Mouse (Mus musculus) cerebellum, adult 9-11 months (tissue): ENCODE measurements around the gene Cyp2j5.
"Not testable (repeated sequence)": the region's sequence is repeated elsewhere in the genome, so short reads cannot be mapped to it uniquely, and the experiment has no call there.

Source experiments
- DNase-seq: peaks from one replicate; pipeline ENCODE4 v3.0.0; 2022

Gene Cyp2j5

GRCm38 (mm10) chr4:96663991-96664390 is at the start of gene Cyp2j5:
Gene Cyp2j5 (minus strand): TSS chr4:96664154.
- DNase-seq: no peak

DNA sequence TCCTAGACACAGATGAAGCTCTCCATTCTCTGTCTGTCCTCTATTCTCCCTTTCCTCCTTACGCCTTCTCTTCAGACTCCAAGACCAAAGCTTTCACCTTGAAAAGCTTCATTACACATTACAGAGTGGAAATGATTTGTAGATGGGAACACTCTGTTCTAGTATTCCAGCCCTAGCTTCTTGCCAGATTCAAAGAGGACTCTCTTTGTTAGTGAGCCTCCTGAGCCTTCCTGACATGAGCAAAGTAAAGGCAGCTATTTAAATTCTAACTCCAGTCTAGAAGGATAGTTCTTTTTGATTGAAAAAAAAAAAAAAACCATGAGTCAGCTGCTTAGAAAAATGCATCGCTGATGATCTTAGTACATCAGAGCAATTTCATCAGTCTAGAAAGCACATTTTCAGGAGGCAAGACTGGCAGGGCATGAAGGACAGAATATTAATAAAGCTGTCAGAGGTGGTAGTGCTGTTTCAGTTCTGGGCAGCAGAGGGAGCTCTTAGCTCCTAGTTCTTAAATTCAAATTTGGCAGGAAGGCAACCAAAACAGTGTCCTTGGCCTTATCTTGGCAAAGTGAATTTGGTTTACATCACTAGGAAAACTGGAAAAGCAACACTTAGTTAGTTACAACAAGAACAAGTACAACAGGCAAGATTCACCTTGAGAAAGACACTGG is 41.5 kb upstream of the Cyp2j5 start:
- DNase-seq: peak; percentile 42

- DNase-seq: no peak
These were observed 34.2 kb upstream of the Cyp2j5 start for GRCm38 (mm10) chr4:96698218-96698561.

DNA sequence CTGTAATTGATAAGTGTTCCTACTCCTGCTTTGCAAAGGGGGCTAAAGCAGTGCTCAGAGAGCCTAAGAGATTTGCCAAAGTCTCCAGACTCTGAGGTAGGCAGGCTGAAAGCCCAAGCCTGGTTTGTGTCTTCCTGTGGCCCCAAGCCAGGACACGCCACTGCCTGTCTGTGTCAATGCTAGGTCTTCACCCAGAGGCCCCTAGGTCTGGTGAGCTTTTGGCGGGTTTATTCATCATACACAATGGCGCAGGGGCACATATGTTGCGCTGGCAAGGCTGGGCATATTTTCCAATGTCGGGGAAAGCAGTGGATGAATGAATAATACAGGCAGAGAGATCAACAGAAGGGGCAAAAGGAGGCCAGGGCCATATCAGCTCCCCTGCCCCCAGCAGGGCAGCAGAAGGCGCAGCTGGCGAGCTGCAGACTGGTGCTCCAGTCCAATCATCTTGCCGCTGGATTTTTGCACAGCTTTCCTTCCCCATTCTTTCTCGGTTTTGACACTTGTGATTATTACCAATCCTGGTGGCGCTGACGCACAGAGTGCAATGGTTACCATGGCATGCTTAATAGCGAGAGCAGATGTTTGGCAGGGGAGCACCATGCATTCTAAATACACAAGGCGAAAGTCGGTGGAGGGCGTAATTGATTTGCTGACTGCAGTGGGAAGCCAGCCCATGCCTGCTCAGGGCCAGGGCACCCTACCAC is 33.7 kb upstream of the Cyp2j5 start:
- no peak for DNase-seq

DNA sequence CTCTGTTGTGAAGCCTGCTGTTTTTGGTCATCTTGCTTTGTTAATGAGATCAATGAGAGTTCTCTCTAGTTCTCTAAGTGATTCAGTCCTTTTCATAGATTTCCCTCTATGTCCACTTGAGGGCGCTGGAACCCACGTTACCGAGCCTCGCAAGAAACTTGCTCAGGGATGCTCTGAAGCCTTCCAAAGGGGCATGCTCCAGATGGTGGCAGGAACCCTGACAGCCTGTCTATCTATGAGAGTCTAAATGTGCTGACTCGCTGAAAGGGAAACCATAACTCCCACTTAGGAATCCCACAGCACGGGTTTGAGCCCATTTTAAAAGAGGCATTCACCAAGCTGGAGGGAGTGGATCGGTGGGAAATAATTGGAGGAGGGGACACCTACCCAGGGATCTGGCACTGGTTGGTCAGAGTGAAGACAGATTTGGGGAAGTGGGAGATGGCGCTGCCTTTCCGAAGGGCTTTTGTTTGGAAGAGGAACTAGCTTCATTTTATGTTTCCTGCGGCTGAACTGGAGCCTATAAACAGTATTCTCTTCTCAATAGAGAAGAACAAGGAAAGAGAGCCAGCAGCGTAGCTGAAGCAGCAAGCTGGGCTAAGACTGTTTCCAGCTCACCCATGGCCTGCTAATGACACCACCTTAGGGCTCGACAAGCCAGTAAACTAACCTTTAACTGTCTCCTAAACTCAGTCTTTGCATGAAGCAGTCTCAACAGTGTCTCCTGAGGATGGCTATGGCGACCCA is 32.8 kb upstream of the Cyp2j5 start:
- peak; percentile 70 for DNase-seq

GRCm38 (mm10) chr4:96687358-96687803 is 23.4 kb upstream of the Cyp2j5 start:
- DNase-seq: no peak

DNA sequence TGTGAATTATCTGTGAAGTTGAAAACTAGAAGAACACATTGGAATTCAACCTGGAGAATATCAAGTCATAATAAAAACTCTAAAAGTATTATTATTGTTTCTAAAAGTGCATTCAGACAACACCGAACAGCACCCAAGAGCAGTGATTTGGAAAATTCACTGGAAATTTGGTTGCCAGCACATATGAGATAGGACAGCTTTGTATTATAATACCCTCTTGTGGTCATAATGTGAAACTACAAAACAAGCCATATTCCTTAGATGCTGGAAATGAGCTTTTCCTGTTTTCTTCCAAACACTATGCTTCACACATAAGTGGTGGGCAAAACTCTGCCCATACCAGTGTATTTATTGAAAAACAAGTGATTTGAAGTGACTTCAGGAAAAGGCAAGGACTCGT is 19.5 kb upstream of the Cyp2j5 start:
- DNase-seq: no peak

DNA sequence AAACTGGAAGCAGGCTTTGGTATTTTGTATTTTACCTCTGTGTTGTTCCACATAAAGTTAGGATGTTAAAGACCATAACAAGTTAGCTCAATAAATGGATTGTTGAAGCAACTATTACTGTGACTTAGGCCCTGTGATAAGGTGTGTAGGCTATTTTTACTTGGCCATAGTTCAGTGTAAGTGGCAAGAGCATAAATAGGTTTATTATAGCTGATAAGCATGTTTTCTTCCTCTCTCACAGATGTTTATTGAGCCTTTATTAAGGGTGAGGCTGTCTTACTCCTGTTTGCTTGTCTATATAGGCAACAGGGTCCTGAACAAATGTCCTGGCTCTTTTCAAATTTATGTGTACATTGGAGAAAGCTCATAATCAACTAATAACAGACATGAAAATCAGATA is 17.0 kb upstream of the Cyp2j5 start:
- no peak for DNase-seq

- no peak for DNase-seq
These were observed 16.3 kb upstream of the Cyp2j5 start for GRCm38 (mm10) chr4:96680233-96680632.

DNA sequence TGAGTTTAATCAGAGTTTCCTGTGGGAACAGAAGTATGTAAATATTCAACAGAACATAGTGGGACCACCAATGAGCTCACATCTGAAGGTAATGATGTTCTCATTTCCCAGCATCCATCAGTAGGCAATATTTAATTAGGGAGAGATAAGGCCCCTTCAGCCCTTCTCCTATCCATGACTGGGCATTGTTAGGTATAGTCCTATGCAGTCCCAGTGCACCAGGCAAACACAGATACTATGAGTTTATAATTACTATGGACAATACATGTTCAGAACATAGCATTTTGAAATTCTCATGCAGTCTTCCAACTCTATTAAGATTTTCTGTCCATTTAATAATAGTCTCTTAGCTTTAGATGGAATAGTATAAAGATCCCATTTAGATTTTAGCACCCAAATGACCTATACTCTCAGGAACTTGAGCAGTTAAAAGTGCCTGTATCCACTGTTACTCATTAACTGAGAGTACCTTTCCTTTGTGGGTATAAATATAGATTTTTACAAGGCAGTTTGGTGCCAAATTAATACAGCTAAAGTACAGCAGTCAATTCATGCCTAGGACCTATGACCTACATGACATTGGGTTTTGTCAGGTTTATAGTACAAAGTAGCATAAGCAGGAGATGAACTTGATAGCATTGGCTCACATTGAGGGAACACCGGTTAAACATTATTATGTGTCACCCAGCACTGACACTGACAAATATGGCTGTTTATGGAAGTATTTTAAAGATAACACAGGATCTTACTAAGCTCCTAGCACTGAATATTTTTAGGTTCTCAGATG is 907 bp upstream of the Cyp2j5 start:
- no peak for DNase-seq

GRCm38 (mm10) chr4:96635455-96635854 is 28.5 kb downstream of the Cyp2j5 start:
- DNase-seq: no peak

DNA sequence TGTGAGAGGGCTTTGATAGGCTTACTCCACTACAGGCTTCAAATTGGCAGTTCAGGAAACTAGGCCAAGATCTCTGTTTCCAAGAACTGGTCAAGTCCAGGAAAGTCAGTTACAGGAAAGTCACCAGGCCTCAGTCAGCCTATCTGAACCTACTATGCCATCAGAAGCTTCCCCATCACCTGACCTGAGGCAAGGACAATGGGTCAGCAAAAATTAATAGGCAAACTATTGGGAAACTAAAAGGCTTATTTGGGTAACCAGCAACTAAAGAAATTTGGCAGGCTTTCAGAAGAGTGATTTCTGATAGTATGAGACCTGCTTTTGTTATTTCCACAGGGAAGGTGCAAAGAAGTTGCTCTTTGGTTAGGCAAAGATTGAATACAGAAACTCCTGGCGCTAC is 41.5 kb downstream of the Cyp2j5 start:
- DNase-seq: no peak

DNA sequence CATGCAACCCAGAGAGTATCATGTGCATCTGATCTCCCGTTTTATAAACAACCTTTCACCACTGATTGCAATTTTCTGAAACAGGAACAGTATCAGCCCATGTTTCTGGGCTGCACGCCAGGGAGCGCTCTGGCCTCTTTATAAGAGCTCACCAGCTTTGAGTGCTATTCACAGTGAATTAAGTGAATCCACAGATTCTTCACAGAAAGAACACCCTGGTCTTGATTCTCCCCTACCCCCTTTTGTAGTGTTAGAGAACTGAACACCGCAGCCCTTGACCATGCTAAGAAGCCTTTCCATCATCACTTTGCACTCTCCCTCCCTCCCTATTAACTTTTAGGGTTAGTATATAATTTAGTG is 72.2 kb downstream of the Cyp2j5 start:
- DNase-seq: peak; percentile 35

DNA sequence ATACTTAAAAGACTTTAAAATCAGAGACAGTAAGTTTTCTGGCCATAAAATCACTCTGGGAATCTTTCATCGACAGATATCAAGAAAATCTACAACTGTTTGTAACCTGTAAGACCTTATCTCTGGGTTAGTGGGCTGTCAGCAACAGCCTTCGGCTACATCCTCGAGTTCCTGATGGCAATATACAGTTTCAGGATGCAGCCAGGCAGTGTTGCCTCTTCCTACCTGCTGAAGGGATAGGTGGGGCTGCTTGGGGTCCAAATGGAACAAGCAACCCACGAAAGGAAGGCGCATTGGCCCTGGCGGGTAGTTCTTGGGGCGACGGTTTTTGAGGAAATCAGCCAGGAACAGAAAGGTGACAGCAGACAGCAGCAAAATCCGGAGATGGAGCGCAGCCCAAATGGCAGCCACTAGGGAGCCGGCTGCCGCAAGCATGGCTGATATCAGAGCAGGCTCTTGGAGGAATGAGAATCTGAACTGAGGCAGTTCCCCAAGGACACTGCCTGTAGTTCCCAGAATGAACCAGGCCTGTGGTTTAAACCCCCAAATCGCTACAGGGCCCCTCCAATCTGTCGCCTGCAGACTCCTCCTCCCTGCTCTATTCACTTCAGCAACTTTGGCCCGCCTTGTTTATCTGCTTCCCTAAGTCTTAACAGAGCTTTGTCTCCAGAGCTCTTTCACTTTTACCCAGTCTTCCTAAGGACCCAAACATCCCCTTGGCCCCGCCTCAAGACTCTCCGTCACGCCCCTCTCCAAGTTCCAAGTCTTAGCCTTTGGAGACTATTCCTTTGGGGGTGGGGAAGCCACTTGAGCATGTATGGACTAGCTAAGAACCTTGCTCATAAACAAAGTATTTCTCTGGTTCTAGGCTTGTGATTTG is 72.8 kb downstream of the Cyp2j5 start, which contains the start of gene Cyp2j9:
Gene Cyp2j9 (minus strand): TSS at position 668 of the 880 bp plus-strand sequence.
- DNase-seq: peak; percentile 37

GRCm38 (mm10) chr4:96581425-96582088 is 82.4 kb downstream of the Cyp2j5 start:
- DNase-seq: no peak

DNA sequence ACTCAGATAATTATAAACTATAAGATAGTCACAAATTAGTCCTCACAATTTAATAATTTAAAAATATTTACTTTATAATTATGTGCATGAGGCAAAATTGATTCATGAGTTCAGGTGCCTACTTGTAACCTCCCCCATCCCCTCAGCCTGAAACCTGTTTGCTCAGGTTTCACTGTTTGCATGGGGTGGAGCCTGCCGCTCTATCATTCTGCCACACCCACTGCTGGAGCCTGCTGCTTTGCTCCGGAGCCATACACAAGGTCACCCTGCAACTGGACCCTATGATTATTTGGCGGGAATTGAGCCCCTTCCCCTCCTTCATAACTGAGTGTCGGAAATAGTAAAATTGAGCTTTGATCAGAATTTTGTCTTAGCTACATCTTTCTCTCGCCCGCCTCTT is 83.6 kb downstream of the Cyp2j5 start:
- not testable (repeated sequence) for DNase-seq
